Mouse (Mus musculus) CH12.LX (cell line): ENCODE data around the gene Krt87.

Experiments used
- SMC3 ChIP-seq: IDR thresholded peaks from 2 replicates; pipeline ENCODE4 v1.6.1; 2011; ENCODE audit warnings: low read depth, low read length, improper control_type of control experiment
- ZMIZ1 ChIP-seq: IDR thresholded peaks from 2 replicates; pipeline ENCODE4 v1.6.1; 2012; ENCODE audit warnings: low read depth, mild to moderate bottlenecking, inconsistent platforms, low read length, improper control_type of control experiment

DNA sequence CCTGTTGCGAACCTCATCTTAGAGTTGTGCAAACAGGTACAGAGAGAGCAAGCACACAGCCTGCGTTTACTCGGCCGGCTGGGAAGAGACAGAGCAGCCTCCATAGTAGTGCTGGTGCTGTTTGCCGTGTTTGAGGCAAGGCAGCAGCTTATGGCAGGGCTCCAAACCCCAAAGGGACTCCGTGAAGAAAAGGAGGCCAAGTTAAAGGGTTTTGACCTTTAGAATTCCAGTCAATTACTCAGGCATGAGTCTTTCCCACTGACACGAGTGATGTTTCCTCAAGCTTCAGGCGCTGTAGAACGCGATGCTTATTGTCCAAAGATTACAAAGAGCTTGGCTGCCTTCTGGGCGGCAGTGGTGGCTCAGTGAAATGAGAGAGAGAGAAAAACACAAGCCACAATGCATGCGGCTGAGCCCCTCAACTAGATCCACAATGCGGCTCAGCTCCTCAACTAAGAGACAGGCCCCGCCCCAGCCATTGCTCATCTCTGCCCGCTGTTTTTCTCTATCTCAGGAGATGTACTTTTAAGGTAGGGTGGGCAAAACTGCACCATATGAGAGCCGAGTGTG, 19.8 kb upstream of the Krt87 start:
- no peak for TF ChIP-seq ZMIZ1
- no peak for TF ChIP-seq SMC3
